In genomic region chr8:122273152-122273551, GRCm38 (mm10) we compare ENCODE assay signal across 8 mouse cellular contexts. TPM values are rescaled to one million over a fixed set of nuclear protein-coding genes. Genes with fewer than 3 reads are reported as not detected.
A peak's percentile ranks its signal among the peaks of the same experiment; 100 is the strongest.
DNase-seq lines count a peak whose midpoint lies in the region; ATAC-seq and TF ChIP-seq lines count a peak whose summit lies in the region.

No protein-coding gene starts in this region.

- TF ChIP-seq POLR2A in myocyte (IDR thresholded peaks at IDR 0.05; ENCODE audit: insufficient read length, low read depth) = no peak

- H3ac ChIP-seq in myocyte (ENCODE audit: control insufficient read depth, insufficient read length) = no peak overlapping the region

- no peak overlapping the region for H3K4me3 ChIP-seq in liver, embryonic 11.5 days (ENCODE audit: low read depth, low read length)
- no peak overlapping the region for H3K4me3 ChIP-seq in myocyte

- H3K9me3 ChIP-seq in liver, embryonic 11.5 days (ENCODE audit: control insufficient read depth, low read length) = no peaks in the 10 kb centered on the region

- H3K27me3 ChIP-seq in liver, embryonic 11.5 days (replicated peaks; ENCODE audit: control insufficient read depth, insufficient read depth, low read length) = peaks cover 13% of the 10 kb centered on the region
- H3K27me3 ChIP-seq in myocyte (ENCODE audit: control insufficient read depth, insufficient read depth, insufficient read length) = no peaks in the 10 kb centered on the region
- H3K27me3 ChIP-seq in splenic B cell, adult 2 months (ENCODE audit: control insufficient read depth, insufficient read depth, low read length, poor library complexity, severe bottlenecking) = no peaks in the 10 kb centered on the region

- no peaks in the 10 kb centered on the region for H3K79me2 ChIP-seq in myocyte (ENCODE audit: control insufficient read depth, insufficient read depth)

- H3K36me3 ChIP-seq in liver, embryonic 11.5 days (ENCODE audit: control insufficient read depth, insufficient read depth, low read length) = no peaks in the 10 kb centered on the region
- H3K36me3 ChIP-seq in myocyte (ENCODE audit: control insufficient read depth, insufficient read depth) = no peaks in the 10 kb centered on the region
- H3K36me3 ChIP-seq in splenic B cell, adult 2 months (ENCODE audit: control insufficient read depth, insufficient read depth, low read length, poor library complexity, severe bottlenecking) = no peaks in the 10 kb centered on the region

- no peak overlapping the region; the same call in 1 of the 2 replicates for H3K4me2 ChIP-seq in liver, embryonic 11.5 days
- no peak overlapping the region for H3K4me2 ChIP-seq in myocyte (ENCODE audit: low read depth)

- WGBS in liver, embryonic 11.5 days = 6% methylated on average over 5 of the region's 5 CpGs

- peak; percentile 72 for ATAC-seq in granulocyte monocyte progenitor cell, adult 5-6 weeks (replicated peaks; ENCODE audit: poor library complexity, severe bottlenecking)
- peak; percentile 71 for ATAC-seq in liver, embryonic 11.5 days (replicated peaks; ENCODE audit: low FRiP score)

- H3K27ac ChIP-seq in liver, embryonic 11.5 days (ENCODE audit: low read depth, low read length) = no peak overlapping the region

- H3K4me1 ChIP-seq in liver, embryonic 11.5 days (replicated peaks; ENCODE audit: control insufficient read depth, insufficient read depth, low read length) = peaks cover 49% of the 10 kb centered on the region

- no peak overlapping the region for H3K9ac ChIP-seq in liver, embryonic 11.5 days (ENCODE audit: low read depth, low read length)

- DNase-seq in 3T3-L1 (ENCODE audit: low read depth, low spot score) = peak; percentile 83
- DNase-seq in adrenal gland, adult (ENCODE audit: inconsistent age in 2 of 2, low spot score in 1 of 2) = peak; percentile 84 to 92
- peak; percentile 87 for DNase-seq in embryo, embryonic 11 days
- peak; percentile 61 for DNase-seq in kidney, adult 11 months
- DNase-seq in liver, embryonic 11.5 days (ENCODE audit: low spot score) = peak; percentile 83
- peak; percentile 93 for DNase-seq in splenic B cell, adult 2 months (ENCODE audit: low read depth, low spot score)

TF ChIP-seq in myocyte, 11 proteins besides CTCF, POLR2A, EP300 and RAD21:
- TF ChIP-seq MYOD1 (IDR thresholded peaks at IDR 0.05; ENCODE audit: control insufficient read depth in 1 of 3, insufficient read length in 2 of 3, low read depth in 2 of 3) (peak in 1 of 3 experiments; percentile 56), TCF3 (IDR thresholded peaks at IDR 0.05; ENCODE audit: insufficient read length, low read depth) (no peak), CEBPB (IDR thresholded peaks at IDR 0.05; ENCODE audit: insufficient read depth, poor library complexity, severe bottlenecking) (no peak), MAX (IDR thresholded peaks at IDR 0.05; ENCODE audit: low read depth) (no peak), POLR2AphosphoS2 (IDR thresholded peaks at IDR 0.05; ENCODE audit: insufficient read length, low read depth) (peak; percentile 70)

RNA-seq across cellular contexts. Expression of gene Zfpm1, which starts 8.8 kb away (rescaled TPM):
- total RNA-seq in granulocyte monocyte progenitor cell, adult 5-6 weeks (2014; fragmentation: Nextera tagmentation) = 1.7 and 3.4 TPM in 2 replicates
- 5.5 and 7.9 TPM in 2 replicates for total RNA-seq in granulocyte monocyte progenitor cell, adult 5-6 weeks (2017)
- polyA plus RNA-seq in liver, embryonic 11.5 days (2014; fragmentation: Nextera tagmentation; extraction: Ambion mirVana) = 22.7 and 26.5 TPM in 2 replicates
- 22.6 TPM for polyA plus RNA-seq in myocyte (2012; fragmentation: generic; extraction: Trizol)
